Mouse (Mus musculus): ENCODE results near the gene Bod1.

The Bod1 gene

GRCm38 (mm10) chr11:31664186-31664585 lies 7.5 kb downstream of the Bod1 start:
- DNase-seq: peak; percentile 59

DNA sequence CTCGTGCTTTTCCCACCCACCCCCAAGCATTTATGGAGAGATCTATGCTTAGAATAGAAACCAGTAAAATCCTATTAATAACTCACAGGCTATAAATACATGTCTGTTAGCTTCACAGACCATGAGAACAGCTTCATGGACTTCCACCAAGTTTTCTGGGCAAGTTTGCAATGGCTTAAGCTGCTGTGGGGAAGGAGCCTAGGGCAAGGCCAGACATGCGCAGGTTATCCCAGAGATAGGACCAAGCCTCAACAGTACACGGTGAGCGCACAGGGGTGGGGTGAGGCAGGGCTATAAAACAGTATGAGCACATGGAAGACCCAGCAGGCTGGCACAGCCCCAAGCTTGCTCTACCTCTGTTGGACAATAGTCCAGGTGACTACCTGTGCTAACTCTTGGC lies 8.2 kb downstream of the Bod1 start:
- no peak for DNase-seq

DNA sequence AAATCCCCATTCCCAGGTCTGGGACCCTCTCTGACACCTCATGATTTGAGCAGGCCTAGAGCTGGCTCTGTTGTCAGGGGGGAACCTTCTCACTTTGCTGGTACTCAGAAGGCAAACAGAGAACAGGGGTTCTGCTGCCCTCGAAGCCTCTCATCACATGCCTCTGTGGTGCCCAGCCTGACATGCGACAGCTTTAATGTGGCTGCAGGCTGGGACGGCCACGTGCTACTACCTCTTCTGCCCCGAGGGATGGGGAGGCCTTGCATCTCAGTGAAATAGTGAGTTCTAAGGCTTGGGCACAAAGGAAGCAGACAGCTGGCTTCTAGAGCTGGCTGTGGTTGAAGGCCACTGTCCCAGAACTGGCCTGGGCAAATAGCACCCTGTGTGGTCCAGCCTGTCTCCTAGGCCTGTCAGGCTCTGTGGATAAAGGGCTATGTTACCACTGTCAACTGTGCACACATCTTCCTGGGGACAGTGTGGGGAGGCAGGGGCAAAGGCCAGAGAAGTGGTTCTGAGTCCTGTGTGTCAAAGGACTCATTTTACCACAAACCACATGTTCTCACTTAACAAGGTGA lies 8.7 kb downstream of the Bod1 start:
- DNase-seq: no peak

DNA sequence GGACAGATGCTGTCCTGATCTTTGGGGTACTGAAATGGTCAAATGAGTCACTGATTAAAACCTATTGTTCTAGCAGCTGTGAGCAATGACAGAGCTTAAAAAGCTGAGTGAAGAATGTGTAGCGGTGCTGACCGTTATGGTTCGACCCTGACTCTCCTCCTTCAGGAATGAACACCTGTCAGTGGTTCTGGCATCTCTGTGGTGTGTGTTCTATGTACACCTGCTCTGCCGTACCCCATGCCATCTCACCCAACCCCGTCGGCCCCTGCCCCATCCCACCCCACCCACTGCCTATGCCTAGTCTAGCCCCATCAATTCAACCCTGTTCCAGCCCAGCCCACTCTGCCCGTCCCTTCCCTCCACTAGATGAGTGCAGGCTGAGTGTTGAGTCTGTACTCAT lies 9.5 kb downstream of the Bod1 start:
- no peak for DNase-seq

DNA sequence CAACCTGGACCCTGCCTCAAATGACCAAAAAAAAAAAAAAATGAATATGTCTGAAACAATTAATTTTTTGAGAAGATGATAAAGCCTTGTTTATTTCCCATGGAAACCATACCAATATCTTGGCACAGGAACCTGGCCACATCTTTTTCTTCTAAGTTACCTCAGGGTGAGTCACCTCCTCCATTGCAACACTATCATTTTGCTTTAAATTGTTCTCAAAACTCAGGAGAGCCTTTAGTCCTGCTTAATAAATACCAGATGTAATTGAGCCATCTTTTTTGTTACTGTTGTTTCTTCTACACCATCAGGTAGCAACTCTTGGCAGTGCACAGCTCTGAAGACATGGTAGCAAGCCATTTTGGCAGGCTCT lies 13.9 kb downstream of the Bod1 start:
- no peak for DNase-seq

DNA sequence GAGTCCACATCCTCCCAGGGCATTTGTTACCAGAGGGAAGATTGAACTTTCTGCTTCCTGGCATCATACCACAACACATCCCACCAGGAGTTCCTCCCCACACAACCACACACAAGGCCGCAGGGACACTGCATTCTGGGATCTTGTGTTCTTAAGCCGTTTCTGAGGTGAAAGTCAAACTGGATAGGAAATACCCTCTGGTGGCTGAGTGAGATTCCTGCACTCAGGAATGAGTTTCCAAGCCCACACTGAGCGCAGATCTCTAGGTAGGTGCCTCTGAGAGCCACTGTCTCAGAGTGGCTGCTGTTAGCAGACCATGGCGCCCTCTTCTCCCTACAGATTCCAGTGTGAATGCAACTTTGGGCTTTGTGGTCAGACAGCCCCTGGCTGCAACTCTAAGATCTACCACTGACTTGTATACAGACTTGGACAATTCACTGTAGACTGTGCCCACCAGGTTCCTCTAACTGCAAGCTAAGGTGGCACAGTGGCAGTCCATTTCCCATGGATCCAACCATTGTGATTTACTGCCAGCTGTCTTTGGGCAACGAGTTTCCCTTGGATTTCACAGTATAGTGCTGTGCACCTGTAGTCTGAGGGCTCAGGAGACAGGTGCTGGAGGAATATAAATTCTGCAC lies 14.4 kb downstream of the Bod1 start:
- no peak for DNase-seq

GRCm38 (mm10) chr11:31649507-31649906 lies 22.2 kb downstream of the Bod1 start:
- DNase-seq: no peak

GRCm38 (mm10) chr11:31647268-31647667 lies 24.4 kb downstream of the Bod1 start:
- DNase-seq: no peak

- no peak for DNase-seq
Measured at GRCm38 (mm10) chr11:31646571-31646970, 25.1 kb downstream of the Bod1 start.

DNA sequence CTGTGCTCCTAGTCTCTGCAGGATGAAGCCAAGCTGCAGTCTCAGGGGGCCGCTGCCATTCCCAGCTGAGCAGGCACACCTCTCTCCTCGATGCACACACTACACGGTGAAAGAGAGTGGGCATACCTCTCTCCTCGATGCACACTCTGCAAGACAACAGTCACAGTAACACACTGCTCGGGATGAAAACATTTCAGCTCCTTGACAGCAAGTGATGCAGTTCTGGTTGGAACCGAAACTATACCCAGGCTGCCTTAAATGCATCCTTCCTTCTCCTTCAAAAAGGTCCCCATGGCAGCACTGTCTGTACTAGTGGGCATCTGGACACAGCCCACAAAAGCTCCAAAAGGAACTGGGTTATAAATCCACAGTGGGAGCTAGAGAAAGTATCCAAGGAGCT lies 28.6 kb downstream of the Bod1 start:
- DNase-seq: no peak

- DNase-seq: no peak
Measured at GRCm38 (mm10) chr11:31641066-31641810, 30.4 kb downstream of the Bod1 start.

DNA sequence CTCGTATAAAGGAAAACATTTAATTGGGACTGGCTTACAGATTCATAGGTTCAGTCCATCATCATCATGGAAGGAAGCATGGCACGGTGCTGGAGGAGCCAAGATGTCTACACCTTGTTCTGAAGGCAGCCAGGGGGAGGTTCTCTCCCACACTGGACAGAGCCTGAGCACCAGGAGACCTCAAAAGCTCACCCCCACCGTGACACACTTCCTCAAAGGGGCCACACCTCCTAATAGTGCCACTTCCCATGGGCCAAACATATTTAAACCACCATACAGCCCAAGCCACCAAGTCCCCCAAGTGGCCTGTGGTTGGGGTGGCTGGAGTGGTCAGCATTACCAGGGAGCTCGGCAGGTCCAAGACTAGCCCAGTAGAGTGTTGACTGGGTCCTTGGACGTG lies 31.5 kb downstream of the Bod1 start:
- no peak for DNase-seq

DNA sequence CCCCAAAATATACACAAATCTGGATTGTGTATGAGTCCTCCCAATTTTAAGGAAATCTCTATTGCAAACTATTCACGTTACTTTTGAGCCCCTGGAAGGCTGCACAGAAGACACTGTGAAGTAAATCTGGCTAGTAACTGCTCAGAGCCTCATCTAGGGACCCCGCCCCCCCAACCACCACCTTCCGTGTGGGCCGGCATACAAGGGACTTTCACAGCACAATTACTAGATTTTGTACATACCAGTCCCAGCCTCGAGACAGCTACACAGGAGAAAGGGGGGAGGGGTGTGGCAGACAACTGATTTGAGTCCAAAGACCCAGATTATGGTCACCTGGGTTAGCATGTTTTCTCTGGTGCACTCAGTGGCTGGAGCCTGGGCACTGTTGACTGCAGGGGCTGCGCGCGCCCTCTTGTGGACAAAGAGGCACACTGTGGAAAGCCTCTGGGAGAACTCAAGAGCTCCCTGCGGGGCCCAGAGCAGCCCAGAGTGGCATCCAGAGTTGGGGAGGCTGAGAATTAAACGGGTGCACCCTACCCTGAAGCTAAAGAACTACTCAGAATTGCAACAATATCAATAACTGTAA lies 33.8 kb downstream of the Bod1 start:
- peak; percentile 72 for DNase-seq

- DNase-seq: no peak
Measured at GRCm38 (mm10) chr11:31628700-31629099, 43.0 kb downstream of the Bod1 start.

GRCm38 (mm10) chr11:31620796-31621195 lies 50.9 kb downstream of the Bod1 start:
- DNase-seq: no peak

- no peak for DNase-seq
Measured at GRCm38 (mm10) chr11:31617797-31618196, 53.9 kb downstream of the Bod1 start.

- peak; percentile 54 for DNase-seq
Measured at GRCm38 (mm10) chr11:31617236-31617635, 54.4 kb downstream of the Bod1 start.

DNA sequence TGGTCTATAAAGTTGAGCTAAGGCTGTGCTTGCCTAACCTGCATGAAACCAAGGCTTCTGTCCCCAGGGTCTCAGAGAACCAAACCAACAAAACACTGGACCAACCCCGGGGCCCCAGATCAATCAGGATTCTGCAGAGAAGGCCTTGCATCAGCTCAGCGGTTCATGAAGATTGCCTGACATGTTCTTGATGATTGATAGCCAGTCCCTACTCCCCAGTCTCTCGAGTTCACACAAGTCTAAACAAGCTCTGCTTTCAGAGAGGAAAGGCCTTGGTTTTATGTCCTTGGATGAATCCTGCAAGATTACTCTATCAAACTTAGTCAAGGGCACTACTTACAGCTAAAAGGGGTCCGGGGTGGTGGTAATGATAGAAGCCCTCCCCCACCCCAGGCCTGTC lies 55.0 kb downstream of the Bod1 start:
- DNase-seq: no peak
